Mouse (Mus musculus): ENCODE results near the gene Pde5a. TPM values are rescaled to one million over a fixed set of nuclear protein-coding genes. Genes with fewer than 3 reads are reported as not detected.

The Pde5a gene
- polyA plus RNA-seq, 1 experiment from 2014 or later: 1.5 TPM

GRCm38 (mm10) chr3:122810986-122811385 lies 82.2 kb downstream of the Pde5a start:
- Histone ChIP-seq H3K36me3 (no peaks in the 10 kb centered on the region), H3K4me1 (replicated peaks) (no peaks in the 10 kb centered on the region), H3K4me3 (replicated peaks) (no peak overlapping the region), H3K9ac (no peak overlapping the region), H3K9me3 (replicated peaks) (no peaks in the 10 kb centered on the region), H3K27me3 (no peaks in the 10 kb centered on the region), H3K4me2 (no peak overlapping the region), H3K27ac (no peak overlapping the region)
- 65% methylated on average over 5 of the region's 5 CpGs for WGBS (ENCODE audit: insufficient replicate concordance)
- ATAC-seq (ENCODE audit: low read depth) (no peak), DNase-seq (no peak)

GRCm38 (mm10) chr3:122814531-122814930 lies 85.8 kb downstream of the Pde5a start:
- H3K9ac ChIP-seq: no peak overlapping the region
- H3K36me3 ChIP-seq: no peaks in the 10 kb centered on the region
- H3K27ac ChIP-seq: no peak overlapping the region
- no peaks in the 10 kb centered on the region for H3K27me3 ChIP-seq
- no peak for DNase-seq
- no peak overlapping the region for H3K4me3 ChIP-seq (replicated peaks)
- no peaks in the 10 kb centered on the region for H3K4me1 ChIP-seq (replicated peaks)
- no peak for ATAC-seq (ENCODE audit: low read depth)
- no peaks in the 10 kb centered on the region for H3K9me3 ChIP-seq (replicated peaks)
- no peak overlapping the region for H3K4me2 ChIP-seq
- 50% methylated on average over 4 of the region's 4 CpGs for WGBS (ENCODE audit: insufficient replicate concordance)

- H3K4me1 ChIP-seq (replicated peaks): no peaks in the 10 kb centered on the region
- no peaks in the 10 kb centered on the region for H3K36me3 ChIP-seq
- H3K4me2 ChIP-seq: no peak overlapping the region
- ATAC-seq (ENCODE audit: low read depth): no peak
- 71% methylated on average over 5 of the region's 5 CpGs for WGBS (ENCODE audit: insufficient replicate concordance)
- H3K27ac ChIP-seq: no peak overlapping the region
- no peak overlapping the region for H3K9ac ChIP-seq
- H3K4me3 ChIP-seq (replicated peaks): no peak overlapping the region
- DNase-seq: no peak
- H3K27me3 ChIP-seq: no peaks in the 10 kb centered on the region
- no peaks in the 10 kb centered on the region for H3K9me3 ChIP-seq (replicated peaks)
Observed at GRCm38 (mm10) chr3:122818282-122818681, 89.5 kb downstream of the Pde5a start.

GRCm38 (mm10) chr3:122820700-122821099 lies 92.0 kb downstream of the Pde5a start:
- no peaks in the 10 kb centered on the region for H3K27me3 ChIP-seq
- DNase-seq: no peak
- no peaks in the 10 kb centered on the region for H3K9me3 ChIP-seq (replicated peaks)

GRCm38 (mm10) chr3:122828270-122829058 lies 99.7 kb downstream of the Pde5a start:
- Histone ChIP-seq H3K9me3 (replicated peaks) (no peaks in the 10 kb centered on the region), H3K36me3 (no peaks in the 10 kb centered on the region), H3K4me2 (no peak overlapping the region), H3K4me3 (replicated peaks) (no peak overlapping the region), H3K4me1 (replicated peaks) (no peaks in the 10 kb centered on the region), H3K27ac (no peak overlapping the region), H3K27me3 (no peaks in the 10 kb centered on the region), H3K9ac (no peak overlapping the region)
- no peak for DNase-seq
- WGBS (ENCODE audit: insufficient replicate concordance): 72% methylated on average over 11 of the region's 11 CpGs
- no peak for ATAC-seq (ENCODE audit: low read depth)

More at GRCm38 (mm10) chr3:122820700-122821099, 92.0 kb downstream of the Pde5a start:
- Histone ChIP-seq H3K4me2 (no peak overlapping the region), H3K9ac (no peak overlapping the region), H3K4me3 (replicated peaks) (no peak overlapping the region), H3K4me1 (replicated peaks) (no peaks in the 10 kb centered on the region), H3K27ac (no peak overlapping the region), H3K36me3 (no peaks in the 10 kb centered on the region)
- ATAC-seq (ENCODE audit: low read depth): no peak
- 63% methylated on average over 4 of the region's 4 CpGs for WGBS (ENCODE audit: insufficient replicate concordance)

- no peak overlapping the region for H3K27ac ChIP-seq
Observed at GRCm38 (mm10) chr3:122834519-122834918, 105.8 kb downstream of the Pde5a start.

GRCm38 (mm10) chr3:122835097-122835850 lies 106.5 kb downstream of the Pde5a start:
- H3K4me1 ChIP-seq (replicated peaks): no peaks in the 10 kb centered on the region
- H3K27ac ChIP-seq: no peak overlapping the region
- 68% methylated on average over 8 of the region's 8 CpGs for WGBS (ENCODE audit: insufficient replicate concordance)
- H3K4me2 ChIP-seq: no peak overlapping the region
- ATAC-seq (ENCODE audit: low read depth): no peak
- DNase-seq: no peak
- H3K36me3 ChIP-seq: no peaks in the 10 kb centered on the region
- no peaks in the 10 kb centered on the region for H3K27me3 ChIP-seq
- no peak overlapping the region for H3K9ac ChIP-seq
- no peaks in the 10 kb centered on the region for H3K9me3 ChIP-seq (replicated peaks)
- no peak overlapping the region for H3K4me3 ChIP-seq (replicated peaks)

More at GRCm38 (mm10) chr3:122834519-122834918, 105.8 kb downstream of the Pde5a start:
- ATAC-seq (ENCODE audit: low read depth) (no peak), DNase-seq (no peak)
- WGBS (ENCODE audit: insufficient replicate concordance): 47% methylated on average over 5 of the region's 5 CpGs
- Histone ChIP-seq H3K4me3 (replicated peaks) (no peak overlapping the region), H3K9me3 (replicated peaks) (no peaks in the 10 kb centered on the region), H3K4me1 (replicated peaks) (no peaks in the 10 kb centered on the region), H3K36me3 (no peaks in the 10 kb centered on the region), H3K9ac (no peak overlapping the region), H3K4me2 (no peak overlapping the region), H3K27me3 (no peaks in the 10 kb centered on the region)

GRCm38 (mm10) chr3:122837639-122838038 lies 108.9 kb downstream of the Pde5a start:
- ATAC-seq (ENCODE audit: low read depth): no peak
- Histone ChIP-seq H3K9ac (no peak overlapping the region), H3K27me3 (no peaks in the 10 kb centered on the region), H3K36me3 (no peaks in the 10 kb centered on the region), H3K4me1 (replicated peaks) (no peaks in the 10 kb centered on the region), H3K27ac (no peak overlapping the region), H3K9me3 (replicated peaks) (no peaks in the 10 kb centered on the region), H3K4me3 (replicated peaks) (no peak overlapping the region), H3K4me2 (no peak overlapping the region)
- no peak for DNase-seq
- WGBS (ENCODE audit: insufficient replicate concordance): 54% methylated on average over 2 of the region's 2 CpGs

GRCm38 (mm10) chr3:122848410-122849034 lies 119.8 kb downstream of the Pde5a start:
- DNase-seq (no peak), ATAC-seq (ENCODE audit: low read depth) (no peak)
- no peak overlapping the region for H3K4me2 ChIP-seq
- H3K27ac ChIP-seq: no peak overlapping the region
- 42% methylated on average over 5 of the region's 5 CpGs for whole genome bisulfite sequencing (ENCODE audit: insufficient replicate concordance)
- H3K36me3 ChIP-seq: 0 out of 2 replicates have a peak, but pooled peaks cover 4% of the 10 kb centered on the region
- no peak overlapping the region for H3K9ac ChIP-seq
- H3K27me3 ChIP-seq: no peaks in the 10 kb centered on the region
- H3K4me3 ChIP-seq (replicated peaks): no peak overlapping the region
- no peaks in the 10 kb centered on the region for H3K4me1 ChIP-seq (replicated peaks)
- H3K9me3 ChIP-seq (replicated peaks): no peaks in the 10 kb centered on the region

- no peaks in the 10 kb centered on the region for H3K27me3 ChIP-seq
- DNase-seq (no peak), ATAC-seq (ENCODE audit: low read depth) (no peak)
- H3K4me3 ChIP-seq (replicated peaks): no peak overlapping the region
- H3K9me3 ChIP-seq (replicated peaks): no peaks in the 10 kb centered on the region
- no peak overlapping the region for H3K27ac ChIP-seq
- WGBS (ENCODE audit: insufficient replicate concordance): 65% methylated on average over 11 of the region's 11 CpGs
- H3K9ac ChIP-seq: no peak overlapping the region
- H3K36me3 ChIP-seq: no peaks in the 10 kb centered on the region
- no peak overlapping the region for H3K4me2 ChIP-seq
- no peaks in the 10 kb centered on the region for H3K4me1 ChIP-seq (replicated peaks)
Observed at GRCm38 (mm10) chr3:122855149-122855548, 126.4 kb downstream of the Pde5a start.

GRCm38 (mm10) chr3:122859829-122860228 lies 131.1 kb downstream of the Pde5a start:
- H3K9ac ChIP-seq: no peak overlapping the region
- no peaks in the 10 kb centered on the region for H3K9me3 ChIP-seq (replicated peaks)
- ATAC-seq (ENCODE audit: low read depth): no peak
- H3K27me3 ChIP-seq: no peaks in the 10 kb centered on the region
- 61% methylated on average over 2 of the region's 2 CpGs for WGBS (ENCODE audit: insufficient replicate concordance)
- DNase-seq: no peak
- H3K4me3 ChIP-seq (replicated peaks): no peak overlapping the region
- H3K36me3 ChIP-seq: no peaks in the 10 kb centered on the region
- H3K4me1 ChIP-seq (replicated peaks): no peaks in the 10 kb centered on the region
- H3K4me2 ChIP-seq: no peak overlapping the region
- no peak overlapping the region for H3K27ac ChIP-seq

All from liver, embryonic 13.5 days (tissue).